Mouse (Mus musculus): ENCODE data around the gene Elf2.

DNA sequence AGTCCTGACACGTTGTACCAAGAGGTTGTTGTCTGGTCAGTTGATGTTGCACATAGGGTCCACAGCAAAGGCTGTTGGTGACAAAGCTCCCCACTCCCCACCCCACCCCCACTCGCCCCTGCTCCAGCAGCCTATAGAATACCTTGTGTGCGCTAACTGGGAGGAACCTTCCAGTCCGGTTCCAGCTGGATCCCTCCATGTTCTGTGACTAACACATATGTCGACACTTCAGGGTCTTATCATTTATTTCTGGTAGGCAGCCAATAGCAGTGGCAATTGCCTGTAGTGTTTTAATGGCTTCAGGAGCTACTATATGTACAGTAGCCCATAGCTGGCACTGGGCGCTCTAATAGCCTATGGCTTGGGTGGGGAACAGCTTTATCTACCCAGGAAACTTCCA lies 118.2 kb downstream of the Elf2 start:
- TF ChIP-seq CTCF (IDR thresholded peaks at IDR 0.05; ENCODE audit: insufficient read depth, low read length) = no peak
- TF ChIP-seq POLR2A (IDR thresholded peaks at IDR 0.05; ENCODE audit: borderline replicate concordance, extremely low read depth, low read depth, low read length) = no peak
